Mouse (Mus musculus): ENCODE measurements around the gene Syt5.

The Syt5 gene

GRCm38 (mm10) chr7:4498251-4498650 is 49.1 kb downstream of the Syt5 start:
- DNase-seq: no peak

GRCm38 (mm10) chr7:4497271-4497903 is 50.0 kb downstream of the Syt5 start:
- DNase-seq: no peak

- no peak for DNase-seq
Measured at GRCm38 (mm10) chr7:4496468-4496867, 50.9 kb downstream of the Syt5 start.

GRCm38 (mm10) chr7:4493991-4494390 is 53.4 kb downstream of the Syt5 start:
- no peak for DNase-seq

GRCm38 (mm10) chr7:4492284-4493224 is 54.8 kb downstream of the Syt5 start:
- DNase-seq: peak in 1 of 2 experiments; percentile 18

GRCm38 (mm10) chr7:4491308-4491707 is 56.0 kb downstream of the Syt5 start:
- no peak for DNase-seq

All from thymus, postnatal 36 days (tissue).